Mouse (Mus musculus): ENCODE results near the gene Mras. TPM values are rescaled to one million over a fixed set of nuclear protein-coding genes. Genes with fewer than 3 reads are reported as not detected.

Mras gene
- total RNA-seq, 2 experiments from 2014 or later, result 161 to 167 TPM

DNA sequence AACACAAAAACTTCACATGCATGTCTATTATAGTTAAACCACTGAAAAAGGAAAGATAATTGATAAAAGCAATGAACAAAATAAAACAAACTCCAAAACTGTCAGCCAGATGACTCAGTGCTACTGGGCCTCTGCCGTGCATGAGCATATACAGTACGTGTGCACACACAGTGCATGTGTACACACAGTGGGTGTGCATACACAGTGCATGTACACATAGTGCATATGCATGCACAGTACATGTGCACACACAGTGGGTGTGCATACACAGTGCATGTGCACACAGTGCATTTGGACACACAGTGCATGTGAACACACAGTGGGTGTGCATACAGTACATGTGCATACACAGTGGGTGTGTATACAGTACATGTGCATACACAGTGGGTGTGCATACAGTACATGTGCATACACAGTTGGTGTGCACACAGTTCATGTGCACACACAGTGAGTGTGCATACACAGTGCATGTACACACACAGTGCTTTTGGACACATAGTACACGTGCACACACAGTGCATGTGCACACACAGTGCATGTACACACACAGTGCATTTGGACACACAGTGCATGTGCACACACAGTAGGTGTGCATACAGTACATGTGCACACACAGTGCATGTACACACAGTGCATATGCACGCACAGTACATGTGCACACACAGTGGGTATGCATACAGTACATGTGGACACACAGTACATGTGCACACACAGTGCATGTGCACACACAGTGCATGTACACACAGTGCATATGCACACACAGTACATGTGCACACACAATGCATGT lies 4.7 kb upstream of the Mras start:
- no peak for DNase-seq (ENCODE audit: low spot score in 2 of 2)

DNA sequence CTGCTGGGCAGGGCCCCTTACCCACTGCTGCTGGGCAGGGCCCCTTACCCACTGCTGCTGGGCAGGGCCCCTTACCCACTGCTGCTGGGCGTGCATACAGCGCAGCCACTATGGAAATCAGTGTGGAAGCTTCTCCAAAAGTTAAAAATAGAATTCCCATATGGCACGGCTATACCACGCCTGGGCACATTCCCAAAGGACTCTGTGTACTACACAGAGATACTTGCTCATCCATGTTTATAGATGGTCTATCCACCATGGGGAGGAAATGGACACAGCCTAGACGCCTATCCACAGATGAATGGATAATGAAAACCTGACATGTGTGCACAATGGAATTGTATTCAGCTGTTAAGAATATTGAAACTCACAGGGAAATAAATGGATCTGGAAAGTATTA lies 3.8 kb upstream of the Mras start:
- peak; percentile 72 to 84 for DNase-seq (ENCODE audit: low spot score in 2 of 2)

DNA sequence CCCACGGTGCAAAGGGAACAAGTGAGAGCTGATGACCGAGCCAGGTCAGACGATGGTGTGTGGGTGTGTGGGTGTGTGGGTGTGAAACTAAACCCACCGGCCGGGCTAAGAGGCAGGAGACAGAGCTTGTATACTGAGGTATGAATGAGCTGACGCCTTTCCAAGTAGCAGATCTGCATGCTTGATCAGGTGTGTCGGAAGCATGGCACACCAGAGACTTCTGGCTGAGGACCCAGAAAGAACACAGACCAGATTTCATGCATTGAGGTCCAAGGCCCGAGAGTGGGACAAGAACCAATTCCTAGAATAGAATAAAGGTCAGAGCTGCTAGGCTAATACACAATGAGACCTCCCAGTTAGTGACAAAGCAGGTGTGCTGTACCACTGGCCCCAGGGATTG lies 1.9 kb upstream of the Mras start:
- no peak for DNase-seq (ENCODE audit: low spot score in 2 of 2)

DNA sequence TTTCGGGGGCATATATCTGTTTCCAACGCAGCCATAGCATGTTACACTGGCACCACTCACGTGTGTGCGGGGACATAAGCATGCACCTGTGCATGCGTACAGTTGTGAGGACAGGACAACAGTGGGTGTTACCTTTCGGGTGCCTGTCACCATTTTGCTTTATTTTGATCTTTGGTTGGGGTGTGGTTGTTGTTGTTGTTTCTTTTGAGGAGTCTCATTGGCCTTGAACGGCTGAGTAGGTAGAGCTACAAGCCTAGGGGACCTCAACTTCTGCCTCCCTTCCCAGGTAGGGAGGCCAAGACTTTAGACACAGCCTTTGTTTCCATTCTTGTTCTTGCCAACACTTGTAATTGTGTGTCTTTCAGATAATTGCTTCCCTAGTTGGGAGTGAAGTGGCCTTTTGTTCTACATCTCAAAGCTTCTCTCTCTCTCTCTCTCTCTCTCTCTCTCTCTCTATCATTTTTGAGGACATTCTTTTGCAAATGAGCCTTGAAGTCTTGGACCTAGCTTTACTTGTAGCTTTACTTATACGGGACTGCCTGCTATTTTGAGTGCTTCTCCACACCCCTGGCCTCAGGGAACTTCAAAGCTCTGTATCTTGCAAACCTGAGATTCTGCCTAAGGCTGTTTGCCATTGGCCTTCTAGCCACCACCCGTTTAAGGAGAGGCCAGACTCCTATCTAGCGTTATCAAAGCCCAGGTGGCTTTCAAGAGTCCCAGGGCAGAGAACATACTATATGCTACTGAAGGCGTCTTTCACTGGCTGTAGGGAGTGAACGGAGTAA lies 792 bp upstream of the Mras start:
- DNase-seq (ENCODE audit: low spot score in 2 of 2), result no peak

DNA sequence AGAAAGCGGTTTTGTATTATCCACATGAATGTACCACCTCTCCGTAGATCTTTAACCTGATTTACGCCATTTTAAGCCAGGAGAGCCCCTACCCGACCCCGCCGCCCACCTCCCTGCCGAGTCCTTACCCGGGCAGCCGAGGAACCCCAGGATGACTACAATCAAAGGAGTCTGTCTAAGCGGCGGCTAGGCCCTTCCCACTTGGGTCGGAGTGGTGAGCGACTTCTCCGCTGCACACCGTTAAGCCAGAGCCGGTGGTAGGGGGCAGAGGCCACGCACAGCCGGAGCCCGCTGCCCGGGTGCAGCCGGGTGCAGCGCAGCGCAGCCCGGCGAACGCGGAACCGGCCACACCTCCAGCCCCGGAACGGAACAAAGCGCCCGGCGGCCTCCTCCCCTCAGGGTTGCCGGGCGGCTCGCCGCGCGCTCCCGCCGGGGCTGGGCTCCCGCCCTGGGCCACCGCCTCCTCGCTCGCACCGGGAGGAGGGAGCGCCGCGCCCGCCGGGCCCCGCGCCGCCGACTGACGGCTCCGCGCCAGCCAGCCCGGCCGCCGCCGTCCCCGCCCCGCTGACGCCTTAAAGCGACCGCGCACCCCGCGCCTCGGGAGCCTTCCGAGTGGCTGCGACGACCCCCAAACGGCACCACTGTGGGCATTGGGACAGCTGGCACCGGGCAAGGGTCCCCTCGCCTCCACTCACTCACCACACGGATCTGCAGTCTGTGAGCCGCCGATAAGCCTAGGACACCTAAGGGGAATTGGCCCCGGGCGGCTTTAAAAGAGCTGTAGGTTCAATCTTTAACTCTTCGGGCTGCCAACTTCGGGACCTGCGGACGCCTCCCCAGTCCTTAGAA lies 775 bp downstream of the Mras start:
- DNase-seq (ENCODE audit: low spot score in 2 of 2), result peak; percentile 73 to 85

DNA sequence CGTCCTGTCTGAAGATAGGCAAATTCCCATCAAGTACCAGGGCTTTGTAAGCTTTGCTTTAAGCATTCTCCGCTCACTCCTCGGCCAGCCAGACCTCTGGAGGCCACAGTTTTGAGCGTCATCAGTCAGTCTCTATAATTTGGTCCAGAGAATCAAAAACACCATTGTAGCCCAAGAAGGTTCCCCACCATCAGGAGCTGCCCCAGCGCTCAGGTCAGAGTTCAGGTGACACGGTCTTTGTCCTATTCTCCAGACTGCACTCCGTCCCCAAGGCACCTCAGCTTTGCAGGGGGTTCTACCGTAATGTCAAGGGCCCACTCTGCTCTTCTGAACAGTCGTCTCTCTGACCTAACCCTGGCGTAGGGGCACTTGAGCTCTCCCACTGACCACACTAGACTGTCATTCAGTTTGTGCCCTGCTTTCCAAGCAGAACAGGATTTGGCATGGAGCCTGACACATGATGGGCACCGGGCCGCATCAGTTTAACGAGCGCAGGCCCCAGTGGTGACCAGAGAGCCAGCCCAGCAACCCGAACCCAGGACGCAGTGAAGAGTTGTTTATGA lies 1.5 kb downstream of the Mras start:
- DNase-seq (ENCODE audit: low spot score in 2 of 2), result peak in 1 of 2 experiments; percentile 50

DNA sequence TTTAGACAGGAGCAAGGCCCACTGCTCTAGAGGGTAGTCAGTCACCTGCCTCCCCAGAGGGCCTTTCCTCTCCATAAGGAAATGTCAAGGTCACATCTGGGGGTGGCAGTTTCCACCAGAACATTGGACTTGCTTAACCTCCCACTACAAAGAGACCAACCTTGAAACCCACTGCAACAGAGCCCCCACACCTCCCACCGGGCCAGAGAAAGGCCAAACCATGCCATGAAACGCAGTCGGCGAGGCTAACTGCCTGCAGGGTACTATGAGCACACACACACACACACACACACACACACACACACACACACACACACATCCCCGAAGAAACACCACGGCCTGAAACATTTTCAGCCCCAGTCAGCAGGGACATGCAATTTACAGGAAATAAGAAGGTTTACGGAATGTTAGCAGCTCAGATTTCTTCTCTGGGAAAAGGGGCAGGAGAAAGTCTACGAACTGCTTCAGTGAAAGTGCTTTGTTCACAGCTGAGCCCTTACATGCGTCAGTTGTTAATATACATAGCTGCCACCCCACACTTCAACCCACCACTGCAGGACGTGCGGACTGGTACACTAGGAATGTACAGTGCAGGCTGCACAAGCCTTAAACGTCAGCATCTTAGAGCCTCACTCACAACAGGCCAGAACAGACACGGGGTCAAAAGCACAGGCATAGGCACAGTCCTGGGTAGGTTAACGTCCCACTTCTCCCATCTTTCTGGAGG lies 2.1 kb downstream of the Mras start:
- DNase-seq (ENCODE audit: low spot score in 2 of 2), result peak; percentile 61 to 77

DNA sequence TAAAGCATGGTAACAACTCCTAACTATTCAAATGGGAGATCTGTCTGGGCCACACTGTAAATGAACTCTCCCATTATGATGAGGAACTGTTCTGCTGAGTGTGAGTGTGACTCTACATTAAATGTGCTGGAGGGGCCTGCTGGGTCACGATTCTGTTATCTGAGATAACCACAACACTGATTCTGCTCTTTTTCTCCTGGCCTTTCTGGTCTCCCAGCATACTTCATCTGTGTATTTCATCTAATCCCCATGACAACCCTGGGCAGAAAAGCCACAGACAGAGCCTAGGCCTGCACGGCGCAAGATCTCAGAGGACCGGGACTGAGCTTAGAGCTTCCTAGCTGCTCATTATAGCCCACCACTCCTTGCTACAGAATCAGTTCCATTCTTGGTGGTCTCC lies 4.7 kb downstream of the Mras start:
- DNase-seq (ENCODE audit: low spot score in 2 of 2), result no peak

DNA sequence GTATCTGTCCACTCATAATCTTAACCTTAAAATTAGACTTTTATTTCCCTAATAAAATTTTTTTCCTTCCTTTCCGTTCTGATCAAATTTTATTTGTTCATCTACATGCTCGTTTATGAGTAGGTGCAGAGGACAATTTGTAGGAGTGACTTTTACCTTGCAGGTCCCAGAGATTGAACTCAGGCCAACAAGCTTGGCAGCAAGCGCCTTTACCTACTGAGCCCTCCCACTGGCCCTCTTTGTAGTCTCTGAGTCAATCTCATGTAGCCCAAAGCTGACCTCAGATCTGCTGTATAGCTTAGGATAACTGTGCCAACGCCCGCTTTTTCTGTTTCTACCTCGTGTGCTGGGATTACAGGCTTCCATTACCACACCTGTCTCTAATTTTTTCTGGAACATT lies 5.2 kb downstream of the Mras start:
- no peak for DNase-seq (ENCODE audit: low spot score in 2 of 2)

DNA sequence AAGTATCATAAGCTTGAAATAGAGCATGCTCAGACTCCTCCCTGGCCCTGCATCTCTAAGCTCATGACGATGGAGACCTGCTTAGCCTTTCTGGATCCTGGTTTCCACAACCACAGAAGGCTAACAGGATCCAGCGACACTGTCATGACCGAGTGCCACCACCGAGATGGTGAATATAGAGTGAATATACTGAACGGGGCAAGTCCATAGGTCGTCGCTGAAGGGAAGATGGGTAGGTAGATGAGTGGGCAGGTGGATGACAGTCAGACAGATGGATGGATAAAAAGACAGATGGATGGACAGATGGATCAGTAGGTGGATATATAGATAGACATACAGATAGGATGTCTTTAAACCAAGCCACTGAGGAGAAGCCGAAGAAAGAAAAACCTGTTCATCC lies 5.8 kb downstream of the Mras start:
- DNase-seq (ENCODE audit: low spot score in 2 of 2), result peak in 1 of 2 experiments; percentile 60

DNA sequence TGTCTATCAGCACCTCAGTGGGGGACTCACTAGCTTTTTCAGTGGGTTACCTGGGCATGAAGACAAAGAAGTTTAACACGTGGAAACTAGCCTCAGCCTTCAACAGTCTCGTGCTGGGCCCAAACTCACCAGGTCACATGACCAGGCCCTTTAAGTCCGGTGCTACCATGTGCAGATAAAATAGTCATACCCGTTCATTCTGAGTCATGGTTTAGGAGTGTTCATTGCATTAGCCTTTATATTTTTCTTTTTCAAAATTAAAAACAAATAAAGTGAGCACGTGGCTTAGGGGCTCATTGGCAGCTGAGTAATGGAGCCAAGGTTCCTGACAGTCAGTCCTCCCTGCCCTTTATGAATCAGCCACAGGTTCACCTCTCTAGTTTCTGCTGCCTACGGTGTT lies 6.4 kb downstream of the Mras start:
- DNase-seq (ENCODE audit: low spot score in 2 of 2), result no peak

DNA sequence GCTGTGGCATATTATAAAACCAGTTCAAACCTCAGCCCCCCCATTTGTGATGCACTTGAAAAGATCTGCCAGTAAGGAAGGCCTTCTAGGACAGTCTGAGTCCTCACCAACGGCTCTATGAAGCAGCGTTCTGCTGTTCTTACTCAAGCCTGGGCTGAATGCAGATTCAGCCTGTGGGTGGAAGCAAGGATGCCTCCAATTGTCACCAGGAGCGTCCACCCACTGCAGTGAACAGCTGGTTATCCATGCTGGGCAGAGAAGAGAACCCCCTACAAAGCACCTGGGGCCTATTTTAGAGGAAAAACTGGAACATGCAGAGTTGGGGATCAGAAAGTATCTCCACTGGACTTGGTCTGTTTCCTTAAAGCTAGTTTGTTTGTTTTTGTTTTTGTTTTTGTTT lies 7.3 kb downstream of the Mras start:
- DNase-seq (ENCODE audit: low spot score in 2 of 2), result peak; percentile 69 to 70

DNA sequence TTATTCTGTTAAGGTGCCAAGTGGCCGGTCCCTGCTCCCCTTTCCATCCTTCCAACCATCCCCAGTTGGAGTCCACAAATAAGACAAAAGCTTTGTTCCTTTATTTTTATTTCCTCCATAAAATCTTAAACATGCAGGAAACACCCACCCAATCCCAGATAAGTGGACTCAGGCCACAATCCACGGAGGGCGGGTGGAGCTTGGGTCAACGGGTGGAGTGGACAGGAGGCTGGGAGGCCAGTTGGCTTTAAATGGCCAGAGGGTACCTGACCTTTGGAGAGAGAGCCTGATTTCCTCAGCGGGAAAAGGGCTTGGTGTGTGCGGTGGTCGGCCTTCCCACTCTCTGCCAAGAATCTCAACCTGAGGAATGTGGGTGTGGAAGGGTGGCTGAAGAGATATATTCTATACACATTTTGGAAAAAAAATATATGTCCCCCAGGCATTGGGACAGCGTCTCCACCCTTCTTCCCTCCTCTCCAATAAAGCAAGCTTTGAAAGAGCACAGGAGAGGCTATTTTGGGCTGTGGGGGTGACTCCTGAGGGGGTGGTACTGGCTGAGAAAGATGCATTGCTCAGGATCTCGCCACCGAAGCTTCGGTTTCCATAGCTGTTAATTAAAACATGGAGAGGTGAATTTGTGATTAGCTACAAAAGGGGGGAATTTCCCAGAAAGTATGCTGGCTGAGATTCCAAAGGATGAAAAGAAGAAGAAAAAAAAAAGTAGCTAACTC lies 8.4 kb downstream of the Mras start:
- peak; percentile 68 for DNase-seq (ENCODE audit: low spot score in 2 of 2)

DNA sequence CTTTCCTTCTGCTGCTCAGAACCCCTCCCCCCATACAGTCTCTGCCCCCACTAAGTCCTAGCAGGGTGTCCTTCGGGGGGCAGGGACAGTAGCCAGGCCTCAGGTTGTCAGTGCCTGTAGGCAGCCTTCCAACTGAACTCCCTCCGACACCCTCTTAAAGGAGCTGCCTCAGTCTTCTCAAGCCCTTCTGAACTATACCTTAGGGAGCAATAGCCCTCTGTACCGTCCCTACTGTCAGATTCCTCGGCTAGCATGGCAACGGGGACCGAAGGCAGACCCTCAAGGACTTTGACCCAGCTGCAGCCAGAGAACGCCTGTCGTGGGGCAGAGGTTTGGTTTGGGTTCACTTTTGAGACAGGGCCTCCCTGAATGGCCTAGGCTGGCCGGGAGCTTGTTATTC lies 11.9 kb downstream of the Mras start:
- no peak for DNase-seq (ENCODE audit: low spot score in 2 of 2)

DNA sequence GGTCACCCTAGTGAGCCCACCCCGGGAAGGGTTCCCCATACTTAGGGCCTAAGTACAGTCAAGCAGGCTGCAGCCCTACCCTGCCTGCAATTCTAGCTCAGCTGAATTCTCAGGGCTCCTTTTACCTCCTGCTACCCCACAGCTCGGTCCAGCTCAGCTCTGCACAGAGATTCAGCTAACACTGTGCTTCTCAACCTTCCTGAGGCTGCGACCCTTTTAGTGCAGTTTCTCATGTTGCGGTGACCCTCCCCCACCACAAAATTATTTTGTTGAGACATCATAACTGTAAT lies 12.7 kb downstream of the Mras start:
- DNase-seq (ENCODE audit: low spot score in 2 of 2), result no peak

DNA sequence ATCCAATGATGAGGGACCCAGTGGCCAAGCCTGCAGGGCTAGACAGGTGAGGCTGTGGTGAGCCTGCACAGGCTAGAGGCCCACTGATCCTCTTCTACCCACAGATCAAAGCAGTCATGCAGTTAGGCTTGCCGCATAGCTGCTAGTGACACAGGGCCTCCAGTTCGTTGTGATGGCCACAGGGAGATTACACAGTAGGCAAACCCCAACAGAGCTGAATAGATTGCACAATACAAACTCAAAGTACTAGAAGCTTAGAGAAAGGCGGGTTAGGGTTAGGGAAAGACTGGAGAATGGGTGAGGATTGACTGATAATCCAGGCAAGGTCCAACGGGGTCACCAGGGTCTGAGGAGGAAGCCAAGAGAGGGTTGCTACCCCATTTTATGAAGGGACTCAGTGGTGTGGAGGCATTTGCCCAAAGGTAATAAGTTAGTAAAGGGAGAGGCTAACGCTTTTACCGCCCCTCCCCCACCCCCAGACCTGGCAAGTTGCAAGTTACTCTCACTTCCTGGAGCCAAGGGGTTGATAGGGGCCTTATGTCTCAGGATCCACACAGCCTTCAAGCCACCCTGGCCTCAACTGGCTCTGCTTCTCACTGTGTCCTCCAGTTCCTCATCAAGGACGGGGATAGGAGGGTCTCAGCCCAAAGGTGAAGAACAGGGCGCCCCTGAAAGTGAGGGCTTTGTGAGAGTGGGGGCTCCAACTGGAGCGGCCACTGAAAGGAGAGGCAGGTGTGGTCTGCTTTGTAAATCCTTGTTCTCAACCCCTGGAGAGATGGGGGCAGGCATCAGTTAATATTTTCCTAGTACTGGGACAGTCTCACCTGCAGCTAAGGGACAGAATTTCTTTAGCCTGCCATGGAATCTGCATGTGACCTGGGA lies 13.2 kb downstream of the Mras start:
- DNase-seq (ENCODE audit: low spot score in 2 of 2), result no peak

DNA sequence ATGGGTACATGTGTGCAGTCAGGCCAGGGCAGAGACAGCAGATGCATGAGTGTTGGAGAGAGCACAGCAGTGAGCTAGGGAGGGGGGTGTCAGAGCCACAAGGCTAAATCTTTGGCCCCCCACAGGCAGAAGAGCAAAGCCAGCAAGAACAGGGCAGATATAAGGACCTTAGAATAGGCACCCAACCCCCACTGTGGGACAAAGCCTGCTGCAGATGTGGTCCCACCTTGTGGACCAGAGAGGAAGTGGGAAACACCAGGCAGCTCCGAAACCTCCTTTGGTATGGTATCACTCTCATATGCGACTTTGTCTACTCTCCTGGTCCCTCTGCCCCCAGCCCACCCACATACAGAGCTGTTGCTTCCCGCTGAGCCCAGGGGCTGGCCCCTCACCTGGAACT lies 15.3 kb downstream of the Mras start:
- DNase-seq (ENCODE audit: low spot score in 2 of 2), result no peak

DNA sequence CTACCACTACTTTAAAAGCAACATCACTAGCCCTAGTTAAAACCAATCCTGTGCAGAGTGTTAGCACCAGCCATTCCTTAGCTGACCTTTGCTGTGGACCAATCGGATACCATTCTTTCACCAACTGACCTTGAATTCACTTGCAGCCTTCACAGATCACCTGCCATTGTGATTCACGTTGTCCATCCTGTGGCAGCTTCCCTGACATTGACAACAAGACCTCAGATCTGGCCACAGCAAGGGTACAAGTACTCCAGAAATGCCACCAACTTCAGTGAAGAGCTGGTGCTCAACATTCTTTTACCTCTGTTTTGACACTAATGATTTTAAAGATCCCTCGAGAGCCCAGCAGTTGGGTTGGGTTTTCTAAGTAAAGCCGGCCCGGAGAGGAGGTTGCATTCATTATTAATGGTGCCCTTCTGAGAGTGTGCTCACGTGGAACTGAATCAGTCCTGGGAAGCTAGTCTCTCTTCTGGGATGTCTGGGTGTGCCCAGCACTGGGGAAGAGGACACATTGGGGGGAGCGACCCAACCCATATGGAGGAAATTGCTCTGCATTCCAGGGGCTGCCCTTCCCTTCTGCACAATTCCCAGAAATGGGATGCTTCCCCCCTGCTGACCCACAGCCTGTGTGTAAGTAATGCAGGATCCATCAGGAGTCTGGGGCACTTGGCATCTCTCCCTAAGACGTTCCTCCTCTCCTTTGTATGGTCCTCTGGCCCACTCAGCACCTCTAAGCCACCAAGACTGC lies 17.1 kb downstream of the Mras start:
- DNase-seq (ENCODE audit: low spot score in 2 of 2), result no peak

DNA sequence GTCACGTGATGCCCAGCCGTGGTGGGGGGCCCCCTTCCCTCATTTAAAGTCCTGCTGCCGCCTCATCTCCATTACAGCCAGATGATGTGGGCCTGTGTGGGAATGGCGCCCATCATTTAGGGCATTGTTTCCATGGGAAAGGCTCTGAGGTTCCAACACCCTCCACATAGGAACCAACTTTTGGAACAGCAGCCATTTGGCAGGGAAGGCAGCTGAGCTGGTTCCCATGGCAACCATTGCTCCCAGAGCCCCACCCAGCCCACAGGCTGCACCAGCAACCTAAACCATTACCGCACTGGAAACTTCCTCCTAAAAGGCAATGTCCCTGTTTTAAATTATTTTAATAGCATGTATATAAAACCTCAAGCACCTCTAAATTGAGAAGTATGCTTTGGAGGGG lies 18.8 kb downstream of the Mras start:
- DNase-seq (ENCODE audit: low spot score in 2 of 2), result peak; percentile 62 to 68
